Comparison of ENCODE assay signal across 23 mouse cellular contexts in the genomic region with DNA sequence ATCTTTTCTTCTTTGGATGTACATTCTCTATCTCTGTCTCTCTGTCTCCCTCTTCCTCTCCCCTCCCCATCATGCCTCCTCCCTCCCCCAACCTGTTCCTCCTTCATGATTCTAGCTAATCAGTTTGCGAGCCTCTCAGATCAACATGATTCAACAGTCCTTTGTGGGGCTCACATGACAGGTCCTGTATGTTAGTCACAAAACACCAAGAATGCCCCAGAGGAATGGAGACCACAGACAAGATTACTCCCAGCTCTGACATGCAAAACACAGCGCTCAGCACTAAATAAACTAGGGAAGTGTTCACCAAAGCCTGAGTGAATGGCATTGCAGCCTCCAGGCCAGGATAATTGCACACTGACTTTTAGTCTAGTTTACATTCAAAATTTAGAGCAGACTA.
"Had no signal": no experiment of that assay in that cellular context is flagged by ENCODE, and none has a peak within 500 bp of the region (broad histone marks: within the 10 kb centered on the region; RNA-seq: fewer than 3 reads in every experiment).

No protein-coding gene starts in this region.

- H3K9me3 ChIP-seq: limb, embryonic 10.5 days; limb, embryonic 13.5 days; liver, embryonic 12.5 days; liver, embryonic 15.5 days; lung, embryonic 15.5 days; megakaryocyte, embryonic 14.5 days; midbrain, embryonic 12.5 days; midbrain, embryonic 15.5 days; neural tube, embryonic 13.5 days; stomach, embryonic 15.5 days had no signal

- H3K36me3 ChIP-seq: limb, embryonic 10.5 days; limb, embryonic 13.5 days; liver, embryonic 12.5 days; liver, embryonic 15.5 days; lung, embryonic 15.5 days; midbrain, embryonic 12.5 days; midbrain, embryonic 15.5 days; neural tube, embryonic 13.5 days; stomach, embryonic 15.5 days had no signal

- H3K27me3 ChIP-seq: limb, embryonic 13.5 days; liver, embryonic 12.5 days; liver, embryonic 15.5 days; lung, embryonic 15.5 days; megakaryocyte, embryonic 14.5 days; midbrain, embryonic 12.5 days; midbrain, embryonic 15.5 days; neural tube, embryonic 13.5 days; stomach, embryonic 15.5 days had no signal

- H3K27ac ChIP-seq: kidney, postnatal 0 days; layer of hippocampus, adult 2 months; limb, embryonic 10.5 days; limb, embryonic 13.5 days; liver, embryonic 12.5 days; liver, embryonic 15.5 days; lung, embryonic 15.5 days; midbrain, embryonic 12.5 days; midbrain, embryonic 15.5 days; neural tube, embryonic 13.5 days; stomach, embryonic 15.5 days had no signal

- H3K4me2 ChIP-seq: limb, embryonic 13.5 days; liver, embryonic 12.5 days; liver, embryonic 15.5 days; lung, embryonic 15.5 days; midbrain, embryonic 12.5 days; midbrain, embryonic 15.5 days; neural tube, embryonic 13.5 days; stomach, embryonic 15.5 days had no signal

- H3K4me1 ChIP-seq: limb, embryonic 10.5 days; liver, embryonic 12.5 days; liver, embryonic 15.5 days; megakaryocyte, embryonic 14.5 days; midbrain, embryonic 12.5 days; stomach, embryonic 15.5 days had no signal

- H3K4me3 ChIP-seq: layer of hippocampus, adult 2 months; limb, embryonic 10.5 days; limb, embryonic 13.5 days; liver, embryonic 12.5 days; liver, embryonic 15.5 days; lung, embryonic 15.5 days; megakaryocyte, embryonic 14.5 days; midbrain, embryonic 12.5 days; midbrain, embryonic 15.5 days; myocyte; neural tube, embryonic 13.5 days; stomach, embryonic 15.5 days had no signal

- DNase-seq: kidney, adult 2 months; kidney, postnatal 25 days; layer of hippocampus, adult 9-11 months; liver; lung, adult 18-20 months; lung, postnatal 10 days; lung, postnatal 36 days; retina, postnatal 1 day; right cerebral cortex, postnatal 4 days; thymus, postnatal 25 days had no signal

- H3K9ac ChIP-seq: limb, embryonic 13.5 days; liver, embryonic 12.5 days; liver, embryonic 15.5 days; lung, embryonic 15.5 days; midbrain, embryonic 12.5 days; midbrain, embryonic 15.5 days; neural tube, embryonic 13.5 days; stomach, embryonic 15.5 days had no signal

- ATAC-seq: liver, embryonic 12.5 days; midbrain, embryonic 15.5 days had no signal
